Mouse (Mus musculus) hindbrain, embryonic 12.5 days (tissue): ENCODE results near the gene Abhd6. TPM values are rescaled to one million over a fixed set of nuclear protein-coding genes. Genes with fewer than 3 reads are reported as not detected.
A peak's percentile ranks its signal among the peaks of the same experiment; 100 is the strongest.
"Not testable (repeated sequence)": the region's sequence is repeated elsewhere in the genome, so short reads cannot be mapped to it uniquely, and the experiment has no call there.

Source experiments
- ATAC-seq: fragments of 200-750 bp; cut with Nextera tagmentation; 2 replicates; pipeline ENCODE4 v1.8.0; 2017; ENCODE audit warnings: moderate TSS enrichment; ENCODE audit not compliant: low FRiP score
- H3K27ac ChIP-seq: fragments of 300-500 bp; sonication (generic); 2 replicates; pipeline ENCODE4 v1.5.1; 2016; ENCODE audit warnings: mild to moderate bottlenecking
- H3K27me3 ChIP-seq: fragments of 300-500 bp; sonication (generic); 2 replicates; pipeline ENCODE4 v1.6.1; 2016; ENCODE audit warnings: mild to moderate bottlenecking
- H3K36me3 ChIP-seq: fragments of 300-500 bp; sonication (generic); 2 replicates; pipeline ENCODE4 v1.6.1; 2016; ENCODE audit warnings: mild to moderate bottlenecking
- H3K4me1 ChIP-seq: fragments of 300-500 bp; sonication (generic); 2 replicates; pipeline ENCODE4 v1.6.1; 2016
- H3K4me2 ChIP-seq: fragments of 300-500 bp; sonication (generic); replicated peaks from 2 replicates; pipeline ENCODE4 v1.6.1; 2016; ENCODE audit warnings: mild to moderate bottlenecking
- H3K4me3 ChIP-seq: fragments of 300-500 bp; sonication (generic); 2 replicates; pipeline ENCODE4 v1.5.1; 2016; ENCODE audit warnings: mild to moderate bottlenecking
- H3K9ac ChIP-seq: fragments of 300-500 bp; sonication (generic); 2 replicates; pipeline ENCODE4 v1.6.1; 2016; ENCODE audit warnings: mild to moderate bottlenecking, moderate library complexity
- H3K9me3 ChIP-seq: fragments of 300-500 bp; sonication (generic); replicated peaks from 2 replicates; pipeline ENCODE4 v1.6.1; 2016; ENCODE audit warnings: mild to moderate bottlenecking
- WGBS: fragments of 180-500 bp; shearing (Covaris S2); methylation state at CpG from one replicate; pipeline ENCODE4 v1.1.7; 2016; 5-methylcytosine and 5-hydroxymethylcytosine counted together
- polyA plus RNA-seq: library from polyadenylated mRNA; unstranded; fragments of >200 nt; fragmentation: Nextera tagmentation; extraction: Ambion mirVana; gene quantifications from 2 replicates; pipeline ENCODE4 v1.2.1, GENCODE M21; 2016

Abhd6 gene
- polyA plus RNA-seq, 1 experiment from 2014 or later: 19.5 TPM

DNA sequence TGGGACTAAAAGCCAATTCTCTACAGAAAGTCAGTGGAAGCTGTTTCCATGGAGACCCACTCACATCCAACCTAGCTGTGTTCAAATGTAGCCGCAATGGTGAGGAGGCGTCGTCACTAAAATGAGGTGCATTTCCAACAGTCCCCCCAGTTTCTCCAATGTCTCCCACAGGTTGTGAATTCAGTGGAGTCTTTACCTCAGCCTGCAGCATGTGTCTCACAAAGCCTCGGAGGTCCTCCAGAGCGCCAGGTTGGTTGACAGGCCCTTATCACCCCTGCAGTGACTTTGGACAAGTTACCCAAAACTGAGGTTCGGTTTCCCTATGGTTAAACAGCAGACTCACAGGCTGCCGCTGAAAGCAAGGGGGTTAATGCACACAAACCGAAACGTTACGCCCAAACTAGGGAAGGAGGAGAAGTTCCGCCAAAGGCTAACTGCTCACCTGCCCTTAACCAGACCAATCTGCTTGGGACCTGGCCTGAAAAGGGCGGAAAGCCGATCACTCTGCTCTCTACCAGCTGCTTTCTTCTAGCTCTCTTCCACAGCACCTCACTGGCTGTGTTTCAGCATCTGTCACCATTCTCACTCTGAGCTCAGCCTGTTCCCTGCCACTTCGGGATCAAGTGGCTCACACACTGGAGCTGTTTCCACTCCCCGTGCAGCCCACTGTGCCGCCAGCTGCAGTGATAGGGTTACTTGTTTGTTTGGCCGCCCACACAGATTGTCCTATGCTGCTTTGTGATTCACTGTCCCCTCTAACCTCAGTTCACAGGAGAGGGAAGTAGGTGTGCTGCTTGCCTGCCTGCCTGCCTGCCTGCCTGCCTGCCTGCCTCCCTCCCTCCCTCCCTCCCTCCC, 1.6 kb upstream of the Abhd6 start:
- no peak overlapping the region for H3K4me2 ChIP-seq
- ATAC-seq: no peak
- no peak overlapping the region for H3K27ac ChIP-seq
- no peak overlapping the region for H3K9ac ChIP-seq
- H3K27me3 ChIP-seq: peaks cover 40% of the 10 kb centered on the region
- no peaks in the 10 kb centered on the region for H3K9me3 ChIP-seq
- 24% methylated on average over 17 of the region's 17 CpGs for WGBS
- no peaks in the 10 kb centered on the region for H3K36me3 ChIP-seq
- H3K4me3 ChIP-seq: no peak overlapping the region
- peaks cover 10% of the 10 kb centered on the region for H3K4me1 ChIP-seq

- Histone ChIP-seq H3K4me1 (peaks cover 10% of the 10 kb centered on the region), H3K36me3 (no peaks in the 10 kb centered on the region), H3K4me3 (peak overlapping the region; percentile 57), H3K27me3 (peaks cover 40% of the 10 kb centered on the region), H3K9ac (peak overlapping the region; percentile 66), H3K27ac (peak overlapping the region; percentile 72), H3K9me3 (no peaks in the 10 kb centered on the region), H3K4me2 (peak overlapping the region; percentile 77)
- WGBS: under 1% methylated on average over 23 of the region's 23 CpGs
- peak; percentile 63 for ATAC-seq
Measured at GRCm38 (mm10) chr14:8003093-8003670, 480 bp downstream of the Abhd6 start.

DNA sequence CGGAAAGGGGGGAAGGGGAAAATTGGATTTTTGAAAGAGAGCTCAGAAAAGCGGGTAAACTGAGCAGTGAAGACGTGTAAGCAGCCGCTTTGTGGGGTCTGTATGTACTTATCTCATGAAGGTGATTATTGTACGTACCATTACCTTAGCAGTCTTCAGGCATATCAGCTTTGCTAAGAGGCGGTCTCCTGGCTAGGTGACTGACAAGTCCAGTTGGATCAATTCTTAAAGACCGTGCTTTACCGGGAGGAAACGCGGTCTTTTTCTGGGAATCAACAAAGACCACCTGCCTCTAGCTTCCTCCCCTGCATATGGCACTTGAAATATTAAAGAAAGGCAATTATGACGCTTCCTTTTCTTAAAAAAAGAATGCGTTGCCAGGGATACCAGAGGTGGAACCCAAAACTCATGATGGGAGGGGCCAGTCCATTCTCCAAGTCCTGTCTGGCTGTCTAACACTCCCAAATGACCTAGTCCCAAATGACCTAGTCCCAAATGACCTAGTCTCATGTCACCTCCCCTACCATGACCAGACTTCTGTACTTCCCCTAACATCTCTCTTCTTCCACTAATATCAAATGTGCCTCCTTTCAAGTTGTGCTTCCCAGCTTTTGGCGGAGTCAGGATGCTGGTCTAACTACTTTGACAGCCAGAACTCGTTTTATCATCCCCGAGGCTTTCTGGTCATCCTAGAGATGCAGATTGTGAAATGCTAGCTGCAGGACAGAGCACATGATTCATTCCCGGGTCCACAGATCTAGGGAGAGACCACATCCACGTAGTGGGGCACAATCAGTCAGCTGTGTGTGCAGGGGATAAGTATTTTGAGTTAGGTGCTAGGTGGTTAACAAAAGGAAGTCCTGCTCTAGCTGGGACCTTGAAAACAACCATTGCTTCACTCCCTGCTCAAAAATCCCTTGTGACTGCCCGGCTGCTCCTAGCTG, 1.3 kb downstream of the Abhd6 start:
- H3K4me2 ChIP-seq: peak overlapping the region; percentile 77
- H3K9ac ChIP-seq: peak overlapping the region; percentile 66
- no peaks in the 10 kb centered on the region for H3K9me3 ChIP-seq
- H3K36me3 ChIP-seq: no peaks in the 10 kb centered on the region
- no peak overlapping the region for H3K27ac ChIP-seq
- 0 out of 2 replicates have a peak, but pooled peaks have one; percentile 17 for ATAC-seq
- H3K4me3 ChIP-seq: peak overlapping the region; percentile 57
- 44% methylated on average over 18 of the region's 18 CpGs for whole genome bisulfite sequencing
- peaks cover 10% of the 10 kb centered on the region for H3K4me1 ChIP-seq
- H3K27me3 ChIP-seq: peaks cover 33% of the 10 kb centered on the region

GRCm38 (mm10) chr14:8006061-8006460, 3.4 kb downstream of the Abhd6 start:
- H3K27ac ChIP-seq, H3K9me3 ChIP-seq, H3K4me3 ChIP-seq, H3K9ac ChIP-seq, H3K4me2 ChIP-seq, H3K36me3 ChIP-seq, ATAC-seq, H3K4me1 ChIP-seq: not testable (repeated sequence)
- WGBS: 66% methylated on average over 3 of the region's 3 CpGs
- peaks cover 12% of the 10 kb centered on the region for H3K27me3 ChIP-seq

DNA sequence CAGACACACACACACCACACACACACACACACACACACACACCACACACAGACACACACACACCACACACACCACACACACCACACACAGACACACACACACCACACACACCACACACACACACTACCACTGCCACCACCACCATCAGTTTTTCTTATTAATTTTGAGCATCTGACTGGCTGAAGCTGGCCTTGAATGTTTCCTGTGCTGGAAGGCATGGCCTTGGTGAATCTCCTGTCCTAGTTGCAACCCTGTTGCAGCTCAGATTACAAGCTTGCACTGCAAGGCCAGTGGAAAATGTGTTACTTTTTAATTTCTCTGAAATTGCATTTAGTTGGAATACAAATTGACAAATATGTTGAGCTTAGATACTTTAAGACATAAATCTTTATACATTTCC, 4.4 kb downstream of the Abhd6 start:
- H3K9ac ChIP-seq: no peak overlapping the region
- no peak for ATAC-seq
- peaks cover 2% of the 10 kb centered on the region for H3K27me3 ChIP-seq

DNA sequence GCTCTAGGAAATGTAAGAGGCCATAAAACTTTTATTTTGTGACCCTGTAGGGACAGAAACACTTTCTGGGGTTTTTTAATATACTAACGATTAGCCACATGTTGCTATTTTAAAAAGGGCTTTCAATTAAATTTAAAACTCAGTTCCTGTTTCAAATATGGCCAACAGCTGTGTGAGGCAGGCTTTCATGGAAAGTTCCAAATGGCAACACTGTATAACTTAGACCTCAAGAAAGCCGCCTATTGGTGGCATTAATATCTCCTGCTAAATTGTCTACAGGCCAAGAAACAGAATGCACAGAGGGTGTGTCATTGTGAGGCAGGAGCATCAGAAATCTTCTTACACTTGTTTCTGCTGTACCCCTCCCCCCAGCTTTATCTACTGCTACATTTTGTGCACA, 4.8 kb downstream of the Abhd6 start:
- Histone ChIP-seq H3K4me2 (no peak overlapping the region), H3K36me3 (no peaks in the 10 kb centered on the region), H3K27ac (no peak overlapping the region), H3K4me1 (peaks cover 10% of the 10 kb centered on the region), H3K4me3 (no peak overlapping the region), H3K9me3 (no peaks in the 10 kb centered on the region), H3K9ac (no peak overlapping the region), H3K27me3 (no peaks in the 10 kb centered on the region)
- WGBS: 90% methylated on average over 2 of the region's 2 CpGs
- ATAC-seq: no peak

More for the DNA sequence above, 4.4 kb downstream of the Abhd6 start:
- H3K4me3 ChIP-seq: no peak overlapping the region
- no peak overlapping the region for H3K4me2 ChIP-seq
- H3K27ac ChIP-seq: no peak overlapping the region
- H3K4me1 ChIP-seq: peaks cover 10% of the 10 kb centered on the region
- H3K36me3 ChIP-seq: no peaks in the 10 kb centered on the region
- H3K9me3 ChIP-seq: no peaks in the 10 kb centered on the region

GRCm38 (mm10) chr14:8007923-8008322, 5.2 kb downstream of the Abhd6 start:
- Histone ChIP-seq H3K36me3 (no peaks in the 10 kb centered on the region), H3K27me3 (no peaks in the 10 kb centered on the region), H3K27ac (no peak overlapping the region), H3K9ac (no peak overlapping the region), H3K4me3 (no peak overlapping the region), H3K4me1 (peaks cover 10% of the 10 kb centered on the region), H3K4me2 (no peak overlapping the region), H3K9me3 (no peaks in the 10 kb centered on the region)
- ATAC-seq: no peak
- WGBS: 89% methylated on average over 10 of the region's 10 CpGs

DNA sequence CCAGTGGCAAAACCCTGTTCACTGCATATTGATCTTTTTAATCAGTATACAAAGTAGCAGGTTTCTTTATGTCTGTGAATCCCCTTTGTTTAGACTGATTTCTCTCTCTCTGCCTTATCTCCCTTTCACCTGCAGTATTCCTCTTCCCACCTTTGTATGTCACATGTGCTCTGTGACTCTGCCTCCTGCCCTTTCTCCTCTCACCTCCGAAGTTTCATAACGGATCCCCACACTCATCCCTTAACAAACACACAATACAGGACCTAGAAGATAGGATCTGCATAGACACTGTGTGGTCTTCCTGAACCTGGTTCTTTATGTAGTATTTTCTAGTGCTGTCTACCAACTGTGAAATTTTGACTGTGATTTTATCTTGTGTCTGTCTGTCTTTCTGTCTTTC, 8.6 kb downstream of the Abhd6 start:
- 84% methylated on average over 2 of the region's 2 CpGs for WGBS

DNA sequence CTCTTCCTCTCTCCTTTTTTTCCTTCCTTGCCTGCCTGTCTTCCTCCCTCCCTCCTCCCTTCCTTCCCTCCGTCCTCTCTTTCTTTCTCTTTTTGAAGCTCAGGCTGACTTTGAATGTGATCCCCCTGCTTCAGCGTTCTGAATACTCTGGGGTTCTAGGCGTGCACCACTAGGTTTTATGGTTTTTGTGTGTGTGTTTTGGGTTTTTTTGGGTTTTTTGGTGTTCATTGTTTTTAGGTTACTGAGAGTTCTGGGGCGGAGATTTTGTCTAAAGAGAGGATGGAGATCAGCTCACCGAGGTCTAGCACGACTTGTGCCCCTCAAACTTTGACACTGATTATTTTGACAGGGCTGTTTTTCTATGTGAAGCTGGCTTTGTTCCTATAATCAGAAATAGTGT, 9.2 kb downstream of the Abhd6 start:
- Histone ChIP-seq H3K4me3 (no peak overlapping the region), H3K9me3 (no peaks in the 10 kb centered on the region), H3K4me2 (no peak overlapping the region), H3K9ac (no peak overlapping the region), H3K27me3 (no peaks in the 10 kb centered on the region), H3K4me1 (no peaks in the 10 kb centered on the region), H3K36me3 (no peaks in the 10 kb centered on the region), H3K27ac (no peak overlapping the region)
- WGBS: 83% methylated on average over 6 of the region's 6 CpGs
- ATAC-seq: no peak

More for the DNA sequence above, 8.6 kb downstream of the Abhd6 start:
- no peaks in the 10 kb centered on the region for H3K27me3 ChIP-seq
- H3K27ac ChIP-seq: no peak overlapping the region
- H3K4me1 ChIP-seq: no peaks in the 10 kb centered on the region
- no peaks in the 10 kb centered on the region for H3K9me3 ChIP-seq
- no peaks in the 10 kb centered on the region for H3K36me3 ChIP-seq
- H3K4me2 ChIP-seq: no peak overlapping the region
- ATAC-seq: no peak
- no peak overlapping the region for H3K4me3 ChIP-seq
- no peak overlapping the region for H3K9ac ChIP-seq

DNA sequence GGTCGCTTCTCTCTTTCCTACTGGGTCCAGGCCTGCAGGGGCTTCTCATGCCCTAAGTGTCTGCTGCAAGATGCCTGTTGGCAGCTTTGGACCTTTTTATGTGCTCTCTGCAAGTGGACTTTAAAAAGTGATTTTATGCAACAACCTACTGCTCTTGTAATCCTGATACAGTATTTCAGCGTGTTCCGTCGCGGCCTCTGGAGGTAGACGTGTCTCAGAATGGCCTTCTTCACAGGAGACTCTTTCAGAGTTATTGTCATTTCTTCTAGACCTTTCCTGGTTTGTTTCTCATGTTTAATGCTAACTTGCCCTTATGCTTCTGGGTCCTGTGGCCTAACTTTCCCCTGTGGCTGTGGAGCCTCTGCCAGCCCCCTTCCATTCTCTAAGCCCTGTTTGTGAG, 13.1 kb downstream of the Abhd6 start:
- Histone ChIP-seq H3K4me3 (no peak overlapping the region), H3K4me2 (no peak overlapping the region)
- ATAC-seq: no peak

GRCm38 (mm10) chr14:8016276-8016675, 13.6 kb downstream of the Abhd6 start:
- no peak overlapping the region for H3K9ac ChIP-seq
- ATAC-seq: no peak
- no peak overlapping the region for H3K27ac ChIP-seq
- no peak overlapping the region for H3K4me2 ChIP-seq
- no peaks in the 10 kb centered on the region for H3K27me3 ChIP-seq
- no peaks in the 10 kb centered on the region for H3K4me1 ChIP-seq
- H3K36me3 ChIP-seq: no peaks in the 10 kb centered on the region
- WGBS: 87% methylated on average over 6 of the region's 6 CpGs
- no peaks in the 10 kb centered on the region for H3K9me3 ChIP-seq
- H3K4me3 ChIP-seq: no peak overlapping the region

More for the DNA sequence above, 13.1 kb downstream of the Abhd6 start:
- 94% methylated on average over 6 of the region's 6 CpGs for whole genome bisulfite sequencing
- Histone ChIP-seq H3K4me1 (no peaks in the 10 kb centered on the region), H3K9me3 (no peaks in the 10 kb centered on the region), H3K27me3 (no peaks in the 10 kb centered on the region), H3K27ac (no peak overlapping the region), H3K36me3 (no peaks in the 10 kb centered on the region), H3K9ac (no peak overlapping the region)

DNA sequence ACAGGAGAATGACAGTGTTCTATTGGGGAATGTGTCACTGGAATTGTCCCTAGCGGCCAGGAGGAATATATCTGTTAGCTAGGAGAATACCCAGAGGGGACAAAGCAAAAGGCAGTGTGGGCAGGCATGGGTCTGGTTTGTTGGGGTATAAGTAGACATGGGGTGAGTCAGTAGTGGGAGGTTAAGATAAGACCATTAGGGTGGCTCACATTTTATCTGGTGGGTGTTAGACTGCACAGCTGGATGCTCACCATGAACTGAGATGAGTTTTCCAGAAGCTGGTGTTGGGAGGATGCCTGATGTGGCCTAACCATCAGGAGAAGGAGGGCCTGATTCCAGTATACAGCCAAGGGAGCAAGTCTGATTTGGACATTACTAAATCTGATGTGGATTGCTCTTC, 14.2 kb downstream of the Abhd6 start:
- Histone ChIP-seq H3K36me3 (no peaks in the 10 kb centered on the region), H3K4me1 (no peaks in the 10 kb centered on the region), H3K27me3 (no peaks in the 10 kb centered on the region), H3K9ac (no peak overlapping the region), H3K4me3 (no peak overlapping the region), H3K4me2 (no peak overlapping the region), H3K27ac (no peak overlapping the region), H3K9me3 (no peaks in the 10 kb centered on the region)
- no peak for ATAC-seq
- WGBS: 79% methylated on average over 1 of the region's 1 CpGs
